In the genomic region with DNA sequence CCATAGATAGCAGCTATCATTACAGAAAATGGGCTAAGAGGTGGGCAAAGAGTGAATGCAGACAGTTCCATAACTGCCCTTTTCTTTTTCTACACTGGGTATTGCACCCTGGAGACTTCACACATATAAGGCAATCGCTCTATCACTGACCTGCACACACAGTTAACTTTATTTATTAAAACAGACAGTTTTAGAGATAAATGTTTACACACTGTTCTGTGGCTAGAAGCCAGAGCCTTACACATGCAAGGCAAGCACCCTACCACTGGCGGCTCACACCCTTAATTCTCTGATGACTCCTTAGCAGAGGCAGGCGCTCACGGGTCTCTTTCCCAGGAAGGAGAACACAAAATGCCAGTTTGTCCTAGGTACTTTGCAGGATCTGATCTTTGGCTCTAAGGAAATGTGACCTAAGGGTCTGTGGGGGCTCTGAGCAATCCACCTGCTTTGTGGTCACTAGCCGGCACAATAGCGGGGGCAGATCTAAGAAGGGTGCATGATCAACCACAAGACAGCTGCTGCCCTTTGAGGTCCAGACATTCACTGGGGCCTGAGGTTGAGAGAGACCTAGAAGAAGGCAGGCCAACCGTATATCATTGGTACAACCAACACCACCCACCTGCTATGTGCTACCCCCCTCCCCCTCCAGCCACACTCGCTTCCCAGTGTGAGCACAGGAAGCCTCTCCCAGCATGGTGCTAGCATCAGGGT, we compare ENCODE assay signal across 23 mouse cellular contexts. TPM values are rescaled to one million over a fixed set of nuclear protein-coding genes. Genes with fewer than 3 reads are reported as not detected.
DNase-seq lines count a peak whose midpoint lies in the region; ATAC-seq and TF ChIP-seq lines count a peak whose summit lies in the region.
"Had no signal": no experiment of that assay in that cellular context is flagged by ENCODE, and none has a peak within 500 bp of the region (broad histone marks: within the 10 kb centered on the region; RNA-seq: fewer than 3 reads in every experiment).

No protein-coding gene starts in this region.

- no peak for TF ChIP-seq POLR2A in bone marrow, adult 2 months (IDR thresholded peaks at IDR 0.05; ENCODE audit: borderline replicate concordance, control insufficient read depth, low read depth, low read length)

- ATAC-seq in hindbrain, embryonic 13.5 days (ENCODE audit: low FRiP score) = no peak
- no peak for ATAC-seq in hindbrain, embryonic 14.5 days (ENCODE audit: low FRiP score)
- ATAC-seq in forebrain, embryonic 15.5 days (replicated peaks) = no peak
- peak; percentile 17; the same call in 1 of the 2 replicates for ATAC-seq in megakaryocyte, adult 5-6 weeks (ENCODE audit: poor library complexity, severe bottlenecking)

- no peak overlapping the region for H3K4me2 ChIP-seq in hindbrain, embryonic 13.5 days
- H3K4me2 ChIP-seq in hindbrain, embryonic 14.5 days (replicated peaks) = no peak overlapping the region
- no peak overlapping the region for H3K4me2 ChIP-seq in forebrain, embryonic 15.5 days (replicated peaks)
- H3K4me2 ChIP-seq: lung, embryonic 15.5 days; stomach, embryonic 15.5 days had no signal

- H3K36me3 ChIP-seq in hindbrain, embryonic 13.5 days = no peaks in the 10 kb centered on the region
- no peaks in the 10 kb centered on the region for H3K36me3 ChIP-seq in hindbrain, embryonic 14.5 days (replicated peaks; ENCODE audit: control insufficient read depth, insufficient read depth)
- H3K36me3 ChIP-seq in forebrain, embryonic 15.5 days = no peaks in the 10 kb centered on the region
- H3K36me3 ChIP-seq: embryonic facial prominence, embryonic 10.5 days; heart, embryonic 10.5 days; limb, embryonic 10.5 days; lung, embryonic 15.5 days; stomach, embryonic 15.5 days had no signal

- intact Hi-C loops in left cerebral cortex, postnatal 10 days (cut with DNase I) = no loop called here

- no peaks in the 10 kb centered on the region for H3K9me3 ChIP-seq in hindbrain, embryonic 13.5 days
- no peaks in the 10 kb centered on the region for H3K9me3 ChIP-seq in hindbrain, embryonic 14.5 days (ENCODE audit: control insufficient read depth, low read length)
- no peaks in the 10 kb centered on the region for H3K9me3 ChIP-seq in forebrain, embryonic 15.5 days
- H3K9me3 ChIP-seq: heart, embryonic 10.5 days; limb, embryonic 10.5 days; lung, embryonic 15.5 days; megakaryocyte, embryonic 14.5 days; stomach, embryonic 15.5 days had no signal

- TF ChIP-seq CTCF in bone marrow, adult 2 months (IDR thresholded peaks at IDR 0.05; ENCODE audit: control insufficient read depth, insufficient read depth, low read length) = no peak

- no peaks in the 10 kb centered on the region for H3K27me3 ChIP-seq in hindbrain, embryonic 13.5 days
- H3K27me3 ChIP-seq in hindbrain, embryonic 14.5 days (ENCODE audit: control insufficient read depth, insufficient read depth, low read length) = no peaks in the 10 kb centered on the region
- H3K27me3 ChIP-seq in forebrain, embryonic 15.5 days = no peaks in the 10 kb centered on the region
- H3K27me3 ChIP-seq: lung, embryonic 15.5 days; stomach, embryonic 15.5 days had no signal

- no peak for DNase-seq in hindbrain, embryonic 14.5 days (ENCODE audit: low spot score)
- DNase-seq in left cerebral cortex, postnatal 10 days (ENCODE audit: extremely low spot score in 1 of 2, low spot score in 2 of 2) = no peak
- no peak for DNase-seq in cerebellum, adult 11-12 months
- DNase-seq in right cerebral cortex, adult 18-20 months = no peak
- DNase-seq: B cell, adult 2 months; cerebellum, adult 9-11 months; gastrocnemius, postnatal 14 days; heart, postnatal 14 days; kidney, adult 2 months; kidney, postnatal 4 days; spleen, adult 18-20 months had no signal

- no peak overlapping the region for H3K4me3 ChIP-seq in hindbrain, embryonic 13.5 days
- H3K4me3 ChIP-seq in hindbrain, embryonic 14.5 days (replicated peaks; ENCODE audit: low read length) = no peak overlapping the region
- H3K4me3 ChIP-seq in bone marrow, adult 2 months (replicated peaks; ENCODE audit: control insufficient read depth, low read depth, low read length) = no peak overlapping the region
- no peak overlapping the region for H3K4me3 ChIP-seq in forebrain, embryonic 15.5 days
- H3K4me3 ChIP-seq: embryonic facial prominence, embryonic 10.5 days; heart, embryonic 10.5 days; limb, embryonic 10.5 days; lung, embryonic 15.5 days; megakaryocyte, embryonic 14.5 days; stomach, embryonic 15.5 days had no signal

- 84% methylated on average over 8 of the region's 8 CpGs for WGBS in hindbrain, embryonic 13.5 days
- WGBS in hindbrain, embryonic 14.5 days = 86% methylated on average over 8 of the region's 8 CpGs
- 54% methylated on average over 8 of the region's 8 CpGs for WGBS in bone marrow, adult 2 months
- WGBS in forebrain, embryonic 15.5 days = 82% methylated on average over 8 of the region's 8 CpGs

- peaks cover 63% of the 10 kb centered on the region for H3K4me1 ChIP-seq in hindbrain, embryonic 13.5 days (replicated peaks)
- peaks cover 33% of the 10 kb centered on the region for H3K4me1 ChIP-seq in hindbrain, embryonic 14.5 days (replicated peaks; ENCODE audit: control insufficient read depth, insufficient read depth, low read length)
- H3K4me1 ChIP-seq in bone marrow, adult 2 months (ENCODE audit: control insufficient read depth, insufficient read depth, low read length) = peaks cover 6% of the 10 kb centered on the region
- H3K4me1 ChIP-seq in forebrain, embryonic 15.5 days = peaks cover 56% of the 10 kb centered on the region
- H3K4me1 ChIP-seq: lung, embryonic 15.5 days; stomach, embryonic 15.5 days had no signal

- peak overlapping the region; percentile 95 for H3K27ac ChIP-seq in hindbrain, embryonic 13.5 days
- H3K27ac ChIP-seq in hindbrain, embryonic 14.5 days = no peak overlapping the region
- peak overlapping the region; percentile 65 for H3K27ac ChIP-seq in bone marrow, adult 2 months (ENCODE audit: control insufficient read depth, insufficient read depth, low read depth, low read length, poor library complexity)
- H3K27ac ChIP-seq in forebrain, embryonic 15.5 days (replicated peaks) = peak overlapping the region; percentile 95; the same call in 1 of the 2 replicates
- H3K27ac ChIP-seq: embryonic facial prominence, embryonic 10.5 days; heart, embryonic 10.5 days; limb, embryonic 10.5 days; lung, embryonic 15.5 days; stomach, embryonic 15.5 days had no signal

- no peak overlapping the region for H3K9ac ChIP-seq in hindbrain, embryonic 13.5 days
- no peak overlapping the region for H3K9ac ChIP-seq in hindbrain, embryonic 14.5 days
- no peak overlapping the region for H3K9ac ChIP-seq in forebrain, embryonic 15.5 days (replicated peaks)
- H3K9ac ChIP-seq: lung, embryonic 15.5 days; stomach, embryonic 15.5 days had no signal

RNA-seq across cellular contexts. Expression of a gene that starts 21.7 kb away (rescaled TPM):
- 19.8 and 20.1 TPM in 2 replicates for polyA plus RNA-seq in hindbrain, embryonic 13.5 days (2015; fragmentation: Nextera tagmentation; extraction: Ambion mirVana)
- polyA plus RNA-seq in hindbrain, embryonic 14.5 days (2014; fragmentation: Nextera tagmentation; extraction: Ambion mirVana) = 14.8 and 18.2 TPM in 2 replicates
- 31.2 and 32.1 TPM in 2 replicates for polyA plus RNA-seq in bone marrow, adult 2 months (2011; ENCODE audit: insufficient read depth, insufficient read length, low replicate concordance, missing spikeins)
- 25.9 and 26.3 TPM in 2 replicates for polyA plus RNA-seq in forebrain, embryonic 15.5 days (2015; fragmentation: Nextera tagmentation; extraction: Ambion mirVana)
- 12.4 and 15.1 TPM in 2 replicates for total RNA-seq in megakaryocyte, adult 5-6 weeks (2015)
- 14.4 and 15.9 TPM in 2 replicates for total RNA-seq in megakaryocyte, adult 5-6 weeks (2017)
- total RNA-seq in left cerebral cortex, postnatal 10 days (2021) = 10 to 100 TPM; 16.4 to 17.4 TPM

RNA-seq across cellular contexts. Expression of a gene that starts 38.2 kb away (rescaled TPM):
- polyA plus RNA-seq in hindbrain, embryonic 13.5 days (2015; fragmentation: Nextera tagmentation; extraction: Ambion mirVana) = 42.9 and 45.9 TPM in 2 replicates
- 41.6 and 42.6 TPM in 2 replicates for polyA plus RNA-seq in hindbrain, embryonic 14.5 days (2014; fragmentation: Nextera tagmentation; extraction: Ambion mirVana)
- 10.7 and 18.0 TPM in 2 replicates for polyA plus RNA-seq in bone marrow, adult 2 months (2011; ENCODE audit: insufficient read depth, insufficient read length, low replicate concordance, missing spikeins)
- polyA plus RNA-seq in forebrain, embryonic 15.5 days (2015; fragmentation: Nextera tagmentation; extraction: Ambion mirVana) = 40.9 and 41.0 TPM in 2 replicates
- 22.2 and 25.1 TPM in 2 replicates for total RNA-seq in megakaryocyte, adult 5-6 weeks (2015)
- total RNA-seq in megakaryocyte, adult 5-6 weeks (2017) = 39.1 and 39.8 TPM in 2 replicates
- total RNA-seq in left cerebral cortex, postnatal 10 days (2021) = 10 to 100 TPM; 51.8 to 53.3 TPM

RNA-seq across cellular contexts. Expression of a gene that starts 42.6 kb away (rescaled TPM):
- polyA plus RNA-seq in hindbrain, embryonic 13.5 days (2015; fragmentation: Nextera tagmentation; extraction: Ambion mirVana) = 0.18 and 0.61 TPM in 2 replicates
- polyA plus RNA-seq in hindbrain, embryonic 14.5 days (2014; fragmentation: Nextera tagmentation; extraction: Ambion mirVana) = 0.05 TPM in 2 replicates
- 0.80 and 1.2 TPM in 2 replicates for polyA plus RNA-seq in bone marrow, adult 2 months (2011; ENCODE audit: insufficient read depth, insufficient read length, low replicate concordance, missing spikeins)
- polyA plus RNA-seq in forebrain, embryonic 15.5 days (2015; fragmentation: Nextera tagmentation; extraction: Ambion mirVana) = not detected in 2 replicates
- total RNA-seq in megakaryocyte, adult 5-6 weeks (2015) = not detected in 2 replicates
- total RNA-seq in megakaryocyte, adult 5-6 weeks (2017) = not detected in 2 replicates
- total RNA-seq in left cerebral cortex, postnatal 10 days (2021) = not detected
- total RNA-seq: adrenal gland, adult 18-20 months; gastrocnemius, postnatal 14 days; heart, postnatal 14 days had no signal
- polyA plus RNA-seq: heart, embryonic 10.5 days; kidney, adult 2 months; limb, embryonic 10.5 days; lung, embryonic 15.5 days; stomach, embryonic 15.5 days; thymus, postnatal 0 days had no signal
